Mouse (Mus musculus) gastrocnemius, postnatal 25 days (tissue): ENCODE measurements around the gene Tnfsf18. TPM values are rescaled to one million over a fixed set of nuclear protein-coding genes. Genes with fewer than 3 reads are reported as not detected.

Experiments
- DNase-seq: peaks from one replicate; pipeline ENCODE4 v3.0.0; 2022
- long read RNA-seq, 2 experiments: library from polyadenylated mRNA; stranded (forward); transcript quantifications; one replicate each; pipeline ENCODE4 v2.0.0; 2021
- total RNA-seq, 2 experiments: library from RNA; stranded (reverse); gene quantifications; 1 replicate in 1 of 2; 2 replicates in 1 of 2; pipeline ENCODE4 v1.2.3; 2021

The Tnfsf18 gene
- not detected for total RNA-seq
- long read RNA-seq, experiment 1 = 0 reads
- long read RNA-seq, experiment 2 = 0 reads

DNA sequence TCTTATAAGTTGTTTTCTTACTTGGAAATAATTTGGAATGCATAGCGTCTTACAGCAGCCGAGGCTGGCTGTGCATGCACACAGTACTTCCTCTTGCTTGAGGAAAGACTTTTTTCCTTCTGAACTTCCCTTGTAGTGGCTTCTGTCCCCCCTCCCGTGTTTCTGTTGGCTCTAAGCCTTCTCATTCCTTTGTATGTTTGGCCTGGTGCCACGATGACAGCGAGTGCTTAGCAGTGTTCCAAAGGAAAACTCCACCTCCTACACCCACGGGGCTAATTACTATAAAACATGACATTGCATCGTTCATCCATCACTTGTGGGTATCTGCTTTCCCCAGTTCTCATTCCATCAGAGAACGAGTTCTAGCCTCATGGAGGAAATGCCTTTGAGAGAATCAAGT is at the start of gene Tnfsf18:
Tnfsf18 (plus strand) TSS at position 313 of the 400 bp plus-strand sequence.
- peak; percentile 63 for DNase-seq

DNA sequence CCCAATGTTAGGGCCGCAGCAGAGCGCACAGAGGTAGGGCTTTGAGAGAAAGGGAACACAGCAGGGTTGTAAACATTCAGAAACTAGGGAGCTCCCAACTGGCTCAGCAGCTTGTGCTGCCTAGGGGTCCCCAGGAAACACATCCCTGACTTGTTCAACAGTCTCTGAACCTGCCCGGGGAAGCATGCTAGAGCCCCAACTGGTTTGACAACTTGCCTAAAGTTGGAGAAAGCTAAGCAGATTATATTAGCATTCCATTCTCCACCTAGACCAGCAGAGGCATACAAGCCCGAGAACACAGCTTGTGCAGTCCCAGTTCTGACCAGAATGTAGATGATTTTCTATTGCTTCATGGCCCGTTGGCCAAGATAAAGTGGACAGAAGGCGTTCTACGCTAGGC is 49.6 kb upstream of the Tnfsf18 start:
- no peak for DNase-seq

DNA sequence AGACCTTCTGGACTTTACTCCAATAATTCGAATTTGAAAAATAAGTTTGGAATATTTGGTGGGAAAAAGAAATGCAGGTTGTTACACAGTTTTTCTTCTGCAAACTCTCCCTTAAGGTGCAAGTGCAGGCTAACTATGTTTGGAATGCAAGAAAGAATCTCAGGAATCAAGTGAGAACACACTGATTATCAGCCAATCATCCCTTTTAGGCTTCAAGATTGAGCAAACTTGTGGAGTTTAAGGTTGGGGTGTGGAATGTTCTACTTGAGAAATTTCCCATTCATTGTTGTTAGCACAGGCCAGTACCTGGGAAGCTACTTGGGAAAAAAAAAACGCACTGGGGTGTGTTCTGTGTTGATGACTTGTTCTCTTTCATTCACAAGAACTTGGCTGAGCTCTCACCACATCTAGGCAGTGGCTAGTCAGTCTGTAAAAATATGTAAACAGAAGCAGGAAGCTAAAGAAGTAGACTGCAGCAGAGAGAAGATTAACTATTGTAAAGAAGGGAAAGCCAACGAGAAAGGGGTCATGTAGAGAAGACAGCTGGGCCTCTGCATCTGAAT is 42.7 kb upstream of the Tnfsf18 start:
- DNase-seq = no peak

- no peak for DNase-seq
These were observed 42.2 kb upstream of the Tnfsf18 start for GRCm38 (mm10) chr1:161452250-161452649.

- peak; percentile 67 for DNase-seq
These were observed 30.9 kb upstream of the Tnfsf18 start for GRCm38 (mm10) chr1:161463388-161464085.

GRCm38 (mm10) chr1:161477221-161477620 is 17.2 kb upstream of the Tnfsf18 start:
- no peak for DNase-seq

- DNase-seq = no peak
These were observed 14.6 kb upstream of the Tnfsf18 start for GRCm38 (mm10) chr1:161479854-161480253.

- no peak for DNase-seq
These were observed 12.2 kb upstream of the Tnfsf18 start for GRCm38 (mm10) chr1:161482211-161482610.

- no peak for DNase-seq
These were observed 7.4 kb upstream of the Tnfsf18 start for GRCm38 (mm10) chr1:161487069-161487468.

DNA sequence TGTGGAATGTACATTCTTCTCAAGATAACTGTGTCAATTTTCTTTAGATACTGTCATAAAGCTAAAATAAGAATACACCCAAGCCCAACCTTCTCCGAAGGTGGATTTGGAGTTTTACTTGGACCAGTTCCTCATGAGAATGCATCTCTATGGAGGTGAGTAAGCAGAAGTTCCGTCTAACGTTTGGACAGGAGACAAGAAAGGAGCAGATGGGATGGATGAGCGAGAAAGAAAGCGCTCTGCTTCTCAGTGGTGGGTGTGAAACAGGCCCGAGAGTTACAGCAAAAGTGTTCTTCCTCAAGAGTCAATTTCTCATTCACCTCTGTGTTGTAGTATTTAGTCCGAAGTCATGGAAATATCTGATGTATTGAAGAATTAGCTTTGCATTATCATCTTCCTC is 2.7 kb upstream of the Tnfsf18 start:
- DNase-seq = no peak

DNA sequence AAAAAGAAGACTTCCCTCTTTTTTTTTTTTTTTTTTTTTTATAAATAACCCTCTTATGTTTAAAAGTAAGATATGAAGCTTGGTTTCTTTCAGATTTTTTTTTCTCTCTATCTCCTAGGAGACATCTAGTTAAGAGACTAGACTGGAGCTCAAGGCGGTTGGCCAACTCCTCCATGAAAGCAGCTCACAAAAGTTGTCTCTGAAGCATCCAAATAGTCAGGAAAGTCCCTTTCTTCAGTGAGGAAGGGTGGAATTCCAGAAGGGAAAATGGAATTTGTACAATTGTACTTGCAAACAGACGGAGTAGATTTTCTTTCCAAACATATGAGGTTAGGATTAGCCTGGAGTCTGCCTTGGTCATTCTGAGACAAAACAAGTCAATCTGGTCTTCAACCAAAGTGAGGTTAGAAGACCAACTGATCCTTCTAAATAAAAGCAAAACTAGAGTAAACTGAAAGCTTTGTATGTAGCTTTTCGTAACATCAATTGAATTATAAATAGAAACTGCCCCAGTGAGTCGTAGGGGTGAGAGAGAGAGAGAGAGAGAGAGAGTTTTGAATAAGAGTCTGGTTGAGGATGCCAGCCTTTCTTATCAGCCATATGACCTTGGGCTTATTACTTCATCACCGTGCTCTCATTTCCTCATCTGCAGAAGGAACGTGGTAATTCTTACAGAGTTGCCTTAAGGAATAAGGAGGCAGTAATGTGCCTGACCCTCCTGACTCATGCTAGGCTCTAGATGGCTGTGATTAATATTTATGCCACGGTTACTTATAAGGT is 2.6 kb downstream of the Tnfsf18 start:
- DNase-seq = no peak

GRCm38 (mm10) chr1:161500114-161500810 is 5.8 kb downstream of the Tnfsf18 start:
- DNase-seq = no peak

GRCm38 (mm10) chr1:161500811-161501146 is 6.3 kb downstream of the Tnfsf18 start:
- no peak for DNase-seq

- no peak for DNase-seq
These were observed 11.9 kb downstream of the Tnfsf18 start for GRCm38 (mm10) chr1:161506317-161506716.

- peak; percentile 43 for DNase-seq
These were observed 13.2 kb downstream of the Tnfsf18 start for GRCm38 (mm10) chr1:161507623-161508047.

GRCm38 (mm10) chr1:161517355-161517754 is 22.9 kb downstream of the Tnfsf18 start:
- DNase-seq = no peak

DNA sequence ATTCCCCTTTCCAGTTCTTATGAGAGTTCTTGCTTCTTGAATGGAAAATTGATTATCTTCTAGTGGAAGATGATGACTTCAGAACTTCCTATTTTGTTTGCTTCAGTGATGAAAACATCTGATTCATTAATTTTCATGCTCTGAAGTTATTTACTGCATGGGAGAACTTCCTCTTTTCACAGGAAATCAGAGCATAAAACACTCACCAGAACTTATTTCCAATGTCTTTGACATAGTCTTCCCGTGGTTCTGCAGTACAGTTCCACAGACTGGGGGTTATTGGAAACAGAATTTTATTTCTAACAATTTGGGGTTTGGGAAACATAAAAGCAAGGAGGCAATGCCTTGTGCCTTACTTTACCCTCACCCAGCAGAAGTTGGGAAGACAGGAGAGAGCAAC is 25.8 kb downstream of the Tnfsf18 start:
- no peak for DNase-seq

DNA sequence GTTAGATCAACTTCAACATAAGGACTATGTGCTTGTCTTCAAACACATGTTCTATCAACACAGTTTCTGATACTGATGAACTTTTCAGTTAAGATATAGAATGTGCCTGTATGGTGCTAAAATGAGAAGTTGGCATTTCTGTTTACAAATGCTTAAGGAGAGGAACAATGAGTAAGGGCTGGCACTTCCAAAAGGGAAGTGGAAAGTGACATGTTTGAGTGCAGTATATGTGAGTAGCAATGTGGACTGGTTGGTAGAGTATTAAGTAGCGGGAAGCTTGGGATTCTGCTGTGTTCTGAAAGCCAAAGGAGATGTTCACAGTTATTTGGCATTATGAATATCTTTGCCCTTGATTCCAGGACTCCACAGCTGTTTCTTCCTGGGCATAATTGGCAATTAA is 33.7 kb downstream of the Tnfsf18 start:
- no peak for DNase-seq

GRCm38 (mm10) chr1:161550596-161551095 is 56.2 kb downstream of the Tnfsf18 start:
- DNase-seq = no peak

DNA sequence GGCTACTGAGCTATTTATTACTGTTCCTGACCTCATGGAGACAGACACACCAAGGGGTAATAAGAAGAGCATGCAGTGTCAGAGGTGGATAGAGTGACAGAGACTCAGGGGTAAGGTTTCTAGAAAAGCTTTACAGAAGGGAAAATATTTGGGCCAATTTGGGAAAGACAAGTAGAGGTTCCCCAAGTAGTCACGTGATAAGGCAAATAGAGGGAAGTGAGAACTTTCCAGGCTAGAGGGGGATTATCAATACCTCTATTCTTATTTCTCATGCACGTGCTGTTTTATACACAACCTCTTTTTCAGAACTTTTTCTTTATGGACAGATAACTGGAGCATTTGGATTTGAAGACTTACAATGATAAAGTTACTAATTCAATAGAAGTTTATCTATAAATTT is 57.6 kb downstream of the Tnfsf18 start:
- no peak for DNase-seq
